Mouse (Mus musculus): ENCODE measurements at regions not wholly inside any gene's neighbourhood (a gene's known extent, or its start where the extent isn't known, plus 50 kb on each side); places are given as distances from the start of the nearest gene placed in this dataset.

GRCm38 (mm10) chr4:56483708-56484107 is 256.2 kb upstream of the Gm26657 start:
- Histone ChIP-seq H3ac (ENCODE audit: control insufficient read depth, insufficient read length) (no peak overlapping the region), H3K36me3 (ENCODE audit: control insufficient read depth, insufficient read depth) (no peaks in the 10 kb centered on the region), H3K27me3 (ENCODE audit: control insufficient read depth, insufficient read depth, insufficient read length) (no peaks in the 10 kb centered on the region), H3K4me3 (no peak overlapping the region), H3K79me2 (ENCODE audit: control insufficient read depth, insufficient read depth) (no peaks in the 10 kb centered on the region), H3K4me2 (ENCODE audit: low read depth) (peak overlapping the region; percentile 70)
- peak; percentile 93 for TF ChIP-seq CEBPB (IDR thresholded peaks at IDR 0.05; ENCODE audit: insufficient read depth, poor library complexity, severe bottlenecking)
- TF ChIP-seq USF1 (IDR thresholded peaks at IDR 0.05; ENCODE audit: low read depth) = no peak

DNA sequence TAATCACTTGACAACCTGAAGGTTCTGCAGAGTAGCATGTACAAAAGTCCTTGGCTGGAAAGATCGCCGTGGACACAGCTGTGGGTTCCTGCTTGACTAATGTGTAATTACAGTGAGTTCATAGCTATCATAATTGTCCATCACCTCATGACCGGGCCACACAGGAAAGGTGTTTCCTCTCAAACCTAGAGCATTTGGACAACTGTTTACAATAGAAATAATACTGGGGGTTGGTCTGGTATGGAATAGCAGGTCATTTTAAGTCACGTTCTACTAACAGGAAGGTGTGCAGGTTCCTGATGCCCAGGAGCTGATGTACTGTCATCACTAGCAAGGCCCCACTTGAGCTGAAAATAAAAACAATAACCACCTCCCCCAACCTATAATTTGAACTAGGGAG is 283.1 kb upstream of the Gm26657 start:
- TF ChIP-seq MYOD1 (IDR thresholded peaks at IDR 0.05; ENCODE audit: control insufficient read depth in 1 of 3, insufficient read length in 2 of 3, low read depth in 2 of 3) = no peak
- TF ChIP-seq CEBPB (IDR thresholded peaks at IDR 0.05; ENCODE audit: insufficient read depth, poor library complexity, severe bottlenecking) = no peak
- no peak for TF ChIP-seq REST (IDR thresholded peaks at IDR 0.05; ENCODE audit: insufficient read depth, insufficient read length)
- no peak for TF ChIP-seq TCF12 (IDR thresholded peaks at IDR 0.05; ENCODE audit: insufficient read depth, poor library complexity, severe bottlenecking)
- no peak for TF ChIP-seq MYOG (IDR thresholded peaks at IDR 0.05; ENCODE audit: control insufficient read depth in 1 of 3, insufficient read depth in 1 of 3, insufficient read length in 2 of 3, low read depth in 2 of 3)
- TF ChIP-seq SRF (IDR thresholded peaks at IDR 0.05; ENCODE audit: control insufficient read depth, insufficient read length, low read depth) = no peak
- TF ChIP-seq TCF3 (IDR thresholded peaks at IDR 0.05; ENCODE audit: insufficient read length, low read depth) = no peak
- no peak for TF ChIP-seq POLR2A (IDR thresholded peaks at IDR 0.05; ENCODE audit: insufficient read length, low read depth)
- H3K4me2 ChIP-seq (ENCODE audit: low read depth) = no peak overlapping the region
- H3K4me3 ChIP-seq = no peak overlapping the region
- no peaks in the 10 kb centered on the region for H3K27me3 ChIP-seq (ENCODE audit: control insufficient read depth, insufficient read depth, insufficient read length)
- H3ac ChIP-seq (ENCODE audit: control insufficient read depth, insufficient read length) = no peak overlapping the region
- no peaks in the 10 kb centered on the region for H3K36me3 ChIP-seq (ENCODE audit: control insufficient read depth, insufficient read depth)
- no peaks in the 10 kb centered on the region for H3K79me2 ChIP-seq (ENCODE audit: control insufficient read depth, insufficient read depth)

- Histone ChIP-seq H3K36me3 (ENCODE audit: control insufficient read depth, insufficient read depth) (no peaks in the 10 kb centered on the region), H3K4me2 (ENCODE audit: low read depth) (no peak overlapping the region), H3ac (ENCODE audit: control insufficient read depth, insufficient read length) (no peak overlapping the region), H3K4me3 (no peak overlapping the region), H3K79me2 (ENCODE audit: control insufficient read depth, insufficient read depth) (no peaks in the 10 kb centered on the region), H3K27me3 (ENCODE audit: control insufficient read depth, insufficient read depth, insufficient read length) (no peaks in the 10 kb centered on the region)
- TF ChIP-seq POLR2AphosphoS2 (IDR thresholded peaks at IDR 0.05; ENCODE audit: insufficient read length, low read depth) (no peak), POLR2A (IDR thresholded peaks at IDR 0.05; ENCODE audit: insufficient read length, low read depth) (no peak), REST (IDR thresholded peaks at IDR 0.05; ENCODE audit: insufficient read depth, insufficient read length) (no peak), TCF3 (IDR thresholded peaks at IDR 0.05; ENCODE audit: insufficient read length, low read depth) (no peak), MYOG (IDR thresholded peaks at IDR 0.05; ENCODE audit: control insufficient read depth in 1 of 3, insufficient read depth in 1 of 3, insufficient read length in 2 of 3, low read depth in 2 of 3) (no peak), MYOD1 (IDR thresholded peaks at IDR 0.05; ENCODE audit: control insufficient read depth in 1 of 3, insufficient read length in 2 of 3, low read depth in 2 of 3) (no peak), TCF12 (IDR thresholded peaks at IDR 0.05; ENCODE audit: insufficient read depth, poor library complexity, severe bottlenecking) (no peak), E2F4 (IDR thresholded peaks at IDR 0.05; ENCODE audit: insufficient read depth) (no peak), CEBPB (IDR thresholded peaks at IDR 0.05; ENCODE audit: insufficient read depth, poor library complexity, severe bottlenecking) (no peak), MAX (IDR thresholded peaks at IDR 0.05; ENCODE audit: low read depth) (no peak), USF1 (IDR thresholded peaks at IDR 0.05; ENCODE audit: low read depth) (no peak), SRF (IDR thresholded peaks at IDR 0.05; ENCODE audit: control insufficient read depth, insufficient read length, low read depth) (no peak)
These were observed 318.3 kb upstream of the Gm26657 start for GRCm38 (mm10) chr4:56421575-56421974.

- Histone ChIP-seq H3ac (ENCODE audit: control insufficient read depth, insufficient read length) (no peak overlapping the region), H3K36me3 (ENCODE audit: control insufficient read depth, insufficient read depth) (no peaks in the 10 kb centered on the region), H3K4me2 (ENCODE audit: low read depth) (peak overlapping the region; percentile 62), H3K4me3 (no peak overlapping the region), H3K27me3 (ENCODE audit: control insufficient read depth, insufficient read depth, insufficient read length) (no peaks in the 10 kb centered on the region), H3K79me2 (ENCODE audit: control insufficient read depth, insufficient read depth) (no peaks in the 10 kb centered on the region)
- TF ChIP-seq POLR2AphosphoS2 (IDR thresholded peaks at IDR 0.05; ENCODE audit: insufficient read length, low read depth) (no peak), USF1 (IDR thresholded peaks at IDR 0.05; ENCODE audit: low read depth) (no peak), MYOD1 (IDR thresholded peaks at IDR 0.05; ENCODE audit: control insufficient read depth in 1 of 3, insufficient read length in 2 of 3, low read depth in 2 of 3) (peak in 2 of 3 experiments; percentile 70 to 78), TCF12 (IDR thresholded peaks at IDR 0.05; ENCODE audit: insufficient read depth, poor library complexity, severe bottlenecking) (no peak)
These were observed 320.6 kb upstream of the Gm26657 start for GRCm38 (mm10) chr4:56419122-56419913.

DNA sequence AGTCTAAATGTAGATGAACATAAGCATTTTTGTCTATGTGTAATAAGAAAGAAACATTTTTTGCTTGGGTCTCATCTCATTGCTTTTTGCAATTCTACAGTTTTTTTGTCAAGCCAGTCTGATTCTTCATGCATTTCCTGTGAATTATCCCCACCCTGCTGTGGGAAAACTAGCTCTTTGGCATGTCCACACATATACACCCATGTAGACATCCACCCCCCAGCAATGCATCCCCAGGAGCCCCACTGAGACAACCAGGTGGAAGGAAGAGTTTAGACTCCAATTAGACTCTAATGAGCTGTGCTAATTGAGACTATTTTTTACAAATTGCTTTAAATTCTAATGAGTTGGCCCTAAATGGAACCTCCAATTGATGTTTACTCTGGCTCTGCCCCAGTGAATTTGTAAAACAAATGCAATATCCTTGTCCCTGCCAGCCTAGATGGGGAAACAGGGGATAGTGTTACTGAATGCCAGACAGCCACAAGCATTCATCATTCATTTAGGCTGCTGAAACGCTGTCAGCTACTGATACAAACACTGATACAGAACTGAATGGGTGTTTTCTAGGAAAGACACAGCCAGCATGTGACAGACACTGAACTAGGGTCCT is 328.7 kb upstream of the Gm26657 start:
- Histone ChIP-seq H3K4me3 (no peak overlapping the region), H3K4me2 (ENCODE audit: low read depth) (peak overlapping the region; percentile 28), H3K27me3 (ENCODE audit: control insufficient read depth, insufficient read depth, insufficient read length) (no peaks in the 10 kb centered on the region), H3K36me3 (ENCODE audit: control insufficient read depth, insufficient read depth) (no peaks in the 10 kb centered on the region), H3ac (ENCODE audit: control insufficient read depth, insufficient read length) (no peak overlapping the region), H3K79me2 (ENCODE audit: control insufficient read depth, insufficient read depth) (no peaks in the 10 kb centered on the region)
- TF ChIP-seq MAX (IDR thresholded peaks at IDR 0.05; ENCODE audit: low read depth) (no peak), TCF3 (IDR thresholded peaks at IDR 0.05; ENCODE audit: insufficient read length, low read depth) (no peak), MYOG (IDR thresholded peaks at IDR 0.05; ENCODE audit: control insufficient read depth in 1 of 3, insufficient read depth in 1 of 3, insufficient read length in 2 of 3, low read depth in 2 of 3) (no peak), CEBPB (IDR thresholded peaks at IDR 0.05; ENCODE audit: insufficient read depth, poor library complexity, severe bottlenecking) (peak; percentile 93), POLR2AphosphoS2 (IDR thresholded peaks at IDR 0.05; ENCODE audit: insufficient read length, low read depth) (no peak), MYOD1 (IDR thresholded peaks at IDR 0.05; ENCODE audit: control insufficient read depth in 1 of 3, insufficient read length in 2 of 3, low read depth in 2 of 3) (peak in 1 of 3 experiments; percentile 13), TCF12 (IDR thresholded peaks at IDR 0.05; ENCODE audit: insufficient read depth, poor library complexity, severe bottlenecking) (peak; percentile 12), USF1 (IDR thresholded peaks at IDR 0.05; ENCODE audit: low read depth) (no peak), SRF (IDR thresholded peaks at IDR 0.05; ENCODE audit: control insufficient read depth, insufficient read length, low read depth) (no peak), E2F4 (IDR thresholded peaks at IDR 0.05; ENCODE audit: insufficient read depth) (no peak), REST (IDR thresholded peaks at IDR 0.05; ENCODE audit: insufficient read depth, insufficient read length) (no peak), POLR2A (IDR thresholded peaks at IDR 0.05; ENCODE audit: insufficient read length, low read depth) (no peak)

Measured in myocyte (in vitro differentiated cells).